Mouse (Mus musculus): ENCODE measurements around the gene Ifi27. TPM values are rescaled to one million over a fixed set of nuclear protein-coding genes. Genes with fewer than 3 reads are reported as not detected.

Ifi27 gene
- polyA plus RNA-seq, 1 experiment = 2.1 TPM

DNA sequence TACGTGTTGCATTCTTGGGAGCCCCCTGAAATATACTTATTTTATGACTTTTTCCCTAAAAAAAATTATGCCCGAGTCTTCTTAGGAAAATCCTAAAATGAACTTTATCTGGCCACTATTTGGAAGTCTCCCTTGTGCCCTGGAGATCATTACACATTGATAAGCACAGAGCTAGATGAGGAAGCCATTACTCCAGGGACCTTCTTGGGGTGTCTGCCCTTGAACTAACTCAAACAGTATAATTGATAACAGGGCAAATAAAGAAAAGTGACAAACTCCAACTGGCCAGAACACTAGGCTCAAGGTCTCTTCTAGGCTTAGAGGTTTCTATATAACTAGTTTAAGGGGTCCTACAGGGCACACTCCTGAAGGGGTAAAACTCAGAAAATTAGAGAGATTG lies 53.7 kb downstream of the Ifi27 start:
- no peak overlapping the region for H3K9ac ChIP-seq (ENCODE audit: low read depth, poor library complexity, severe bottlenecking)
- TF ChIP-seq CTCF (IDR thresholded peaks at IDR 0.05; ENCODE audit: low read depth, low read length) (no peak), EP300 (IDR thresholded peaks at IDR 0.05; ENCODE audit: insufficient read depth, low read depth, low read length) (no peak), POLR2A (IDR thresholded peaks at IDR 0.05; ENCODE audit: insufficient read depth, low read length) (no peak)
- no peaks in the 10 kb centered on the region for H3K27me3 ChIP-seq (ENCODE audit: control insufficient read depth, insufficient read depth, low read length, poor library complexity, severe bottlenecking)
- H3K4me3 ChIP-seq (ENCODE audit: low read depth, low read length) = no peak overlapping the region
- H3K27ac ChIP-seq (ENCODE audit: insufficient read depth, low read length) = no peak overlapping the region
- no peaks in the 10 kb centered on the region for H3K9me3 ChIP-seq (replicated peaks; ENCODE audit: control insufficient read depth, insufficient read depth, low read length, poor library complexity, severe bottlenecking)
- no peaks in the 10 kb centered on the region for H3K4me1 ChIP-seq (ENCODE audit: control insufficient read depth, insufficient read depth, low read length)
- H3K36me3 ChIP-seq (ENCODE audit: control insufficient read depth, insufficient read depth, low read length, poor library complexity, severe bottlenecking) = no peaks in the 10 kb centered on the region

Other genes starting within 250 kb of the Ifi27 start
- gene Prima1, start 192.1 kb upstream of the Ifi27 start, polyA plus RNA-seq (2011; ENCODE audit: insufficient read depth, insufficient read length, low read depth, missing spikeins) = not detected in 2 replicates
- gene Fam181a, start 123.2 kb upstream of the Ifi27 start, polyA plus RNA-seq (2011; ENCODE audit: insufficient read depth, insufficient read length, low read depth, missing spikeins) = not detected in 2 replicates
- gene Asb2, start 78.2 kb upstream of the Ifi27 start, polyA plus RNA-seq (2011; ENCODE audit: insufficient read depth, insufficient read length, low read depth, missing spikeins) = not detected in 2 replicates
- 5.5 and 6.3 TPM in 2 replicates for gene Otub2, start 45.5 kb upstream of the Ifi27 start, polyA plus RNA-seq (2011; ENCODE audit: insufficient read depth, insufficient read length, low read depth, missing spikeins)
- gene 9330161L09Rik, start 26.4 kb upstream of the Ifi27 start, polyA plus RNA-seq (2011; ENCODE audit: insufficient read depth, insufficient read length, low read depth, missing spikeins) = 0.67 and 1.8 TPM in 2 replicates
- gene Ddx24, start 8.4 kb upstream of the Ifi27 start, polyA plus RNA-seq (2011; ENCODE audit: insufficient read depth, insufficient read length, low read depth, missing spikeins) = 83.6 and 86.5 TPM in 2 replicates
- gene Ifi27l2a, start 9.5 kb downstream of the Ifi27 start, polyA plus RNA-seq (2011; ENCODE audit: insufficient read depth, insufficient read length, low read depth, missing spikeins) = 5.0 and 9.6 TPM in 2 replicates
- not detected in 2 replicates for gene Ifi27l2b, start 23.0 kb downstream of the Ifi27 start, polyA plus RNA-seq (2011; ENCODE audit: insufficient read depth, insufficient read length, low read depth, missing spikeins)
- 20.8 and 25.7 TPM in 2 replicates for gene Ppp4r4, start 98.1 kb downstream of the Ifi27 start, polyA plus RNA-seq (2011; ENCODE audit: insufficient read depth, insufficient read length, low read depth, missing spikeins)
- gene Serpina10, start 197.2 kb downstream of the Ifi27 start, polyA plus RNA-seq (2011; ENCODE audit: insufficient read depth, insufficient read length, low read depth, missing spikeins) = not detected in 2 replicates
- gene Serpina6, start 223.0 kb downstream of the Ifi27 start, polyA plus RNA-seq (2011; ENCODE audit: insufficient read depth, insufficient read length, low read depth, missing spikeins) = not detected in 2 replicates
- gene Serpina16, start 241.9 kb downstream of the Ifi27 start, polyA plus RNA-seq (2011; ENCODE audit: insufficient read depth, insufficient read length, low read depth, missing spikeins) = not detected in 2 replicates

Measured in ES-Bruce4 (cell line).